Mouse (Mus musculus) natural killer cell, adult 2 months (primary cell): ENCODE measurements around the gene Zbtb26.

ENCODE experiments used
- DNase-seq, 2 experiments: peaks; one replicate each; pipeline ENCODE4 v3.0.0; 2022; ENCODE audit warnings: low spot score in 2 of 2

The Zbtb26 gene

GRCm38 (mm10) chr2:37442611-37443591 is at the start of gene Zbtb26, which contains the start of the genes Zbtb6 and Rabgap1:
Zbtb26 (minus strand) TSS chr2:37443135.
Zbtb6 (minus strand) TSS chr2:37443171.
Rabgap1 (plus strand) TSS chr2:37443279.
- DNase-seq = peak; percentile 94 to 96

- DNase-seq = no peak
Measured at GRCm38 (mm10) chr2:37488956-37489355, 46.0 kb upstream of the Zbtb26 start.

- no peak for DNase-seq
Measured at GRCm38 (mm10) chr2:37486408-37486807, 43.5 kb upstream of the Zbtb26 start.

- DNase-seq = peak; percentile 11 to 34
Measured at GRCm38 (mm10) chr2:37485370-37485769, 42.4 kb upstream of the Zbtb26 start.

GRCm38 (mm10) chr2:37484165-37484564 is 41.2 kb upstream of the Zbtb26 start:
- DNase-seq = no peak

- no peak for DNase-seq
Measured at GRCm38 (mm10) chr2:37480039-37480438, 37.1 kb upstream of the Zbtb26 start.

- no peak for DNase-seq
Measured at GRCm38 (mm10) chr2:37479559-37479958, 36.6 kb upstream of the Zbtb26 start.

GRCm38 (mm10) chr2:37466266-37466665 is 23.3 kb upstream of the Zbtb26 start:
- no peak for DNase-seq

GRCm38 (mm10) chr2:37460707-37461106 is 17.8 kb upstream of the Zbtb26 start:
- no peak for DNase-seq

- DNase-seq = no peak
Measured at GRCm38 (mm10) chr2:37452376-37452760, 9.4 kb upstream of the Zbtb26 start.

- DNase-seq = peak; percentile 87 to 91
Measured at GRCm38 (mm10) chr2:37451667-37452375, 8.9 kb upstream of the Zbtb26 start.

- DNase-seq = no peak
Measured at GRCm38 (mm10) chr2:37431609-37432008, 11.3 kb downstream of the Zbtb26 start.

- DNase-seq = peak; percentile 78 to 85
Measured at GRCm38 (mm10) chr2:37430593-37431464, 12.1 kb downstream of the Zbtb26 start.

GRCm38 (mm10) chr2:37423671-37424070 is 19.3 kb downstream of the Zbtb26 start:
- DNase-seq = peak in 1 of 2 experiments; percentile 14

GRCm38 (mm10) chr2:37422306-37423304 is 20.3 kb downstream of the Zbtb26 start, which contains the start of gene Rc3h2:
Rc3h2 (minus strand) TSS chr2:37422903.
- peak; percentile 94 for DNase-seq

- no peak for DNase-seq
Measured at GRCm38 (mm10) chr2:37421903-37422302, 21.0 kb downstream of the Zbtb26 start.

- no peak for DNase-seq
Measured at GRCm38 (mm10) chr2:37395539-37395938, 47.4 kb downstream of the Zbtb26 start.

- no peak for DNase-seq
Measured at GRCm38 (mm10) chr2:37382921-37383320, 60.0 kb downstream of the Zbtb26 start.
